Mouse (Mus musculus) kidney, embryonic 16.5 days (tissue): ENCODE measurements around the gene Cox7a2. TPM values are rescaled to one million over a fixed set of nuclear protein-coding genes. Genes with fewer than 3 reads are reported as not detected.
A peak's percentile ranks its signal among the peaks of the same experiment; 100 is the strongest.

Experiments used
- ATAC-seq: fragments of 200-750 bp; cut with Nextera tagmentation; 2 replicates; pipeline ENCODE4 v1.8.0; 2017; ENCODE audit warnings: moderate TSS enrichment; ENCODE audit not compliant: low FRiP score, low TSS enrichment
- H3K27ac ChIP-seq: fragments of 300-500 bp; sonication (generic); 2 replicates; pipeline ENCODE4 v1.5.1; 2014; ENCODE audit warnings: low read length
- H3K27me3 ChIP-seq: fragments of 300-500 bp; sonication (generic); 2 replicates; pipeline ENCODE4 v1.6.1; 2014; ENCODE audit warnings: low read length, control low read depth, mixed read lengths; ENCODE audit not compliant: insufficient read depth
- H3K36me3 ChIP-seq: fragments of 300-500 bp; sonication (generic); 2 replicates; pipeline ENCODE4 v1.6.1; 2014; ENCODE audit warnings: low read length, control low read depth, mixed read lengths; ENCODE audit not compliant: insufficient read depth
- H3K4me1 ChIP-seq: fragments of 300-500 bp; sonication (generic); 2 replicates; pipeline ENCODE4 v1.6.1; 2014; ENCODE audit warnings: low read length, control low read depth, mixed read lengths; ENCODE audit not compliant: insufficient read depth
- H3K4me2 ChIP-seq: fragments of 300-500 bp; sonication (generic); replicated peaks from 2 replicates; pipeline ENCODE4 v1.6.1; 2014; ENCODE audit warnings: low read depth, low read length
- H3K4me3 ChIP-seq: fragments of 300-500 bp; sonication (generic); 2 replicates; pipeline ENCODE4 v1.5.1; 2014; ENCODE audit warnings: mild to moderate bottlenecking, low read length
- H3K9ac ChIP-seq: fragments of 300-500 bp; sonication (generic); replicated peaks from 2 replicates; pipeline ENCODE4 v1.6.1; 2014; ENCODE audit warnings: low read length
- H3K9me3 ChIP-seq: fragments of 300-500 bp; sonication (generic); 2 replicates; pipeline ENCODE4 v1.6.1; 2016; ENCODE audit warnings: low read length, control low read depth
- WGBS: fragments of 180-500 bp; shearing (Covaris S2); extraction: QIAGEN DNeasy Blood & Tissue Kit; methylation state at CpG from one replicate; pipeline ENCODE4 v1.1.7; 2014; 5-methylcytosine and 5-hydroxymethylcytosine counted together
- polyA plus RNA-seq: library from polyadenylated mRNA; unstranded; fragments of >200 nt; fragmentation: Nextera tagmentation; extraction: Ambion mirVana; gene quantifications from 2 replicates; pipeline ENCODE4 v1.2.1, GENCODE M21; 2015

The Cox7a2 gene
- polyA plus RNA-seq, 1 experiment from 2014 or later, result 698 TPM

DNA sequence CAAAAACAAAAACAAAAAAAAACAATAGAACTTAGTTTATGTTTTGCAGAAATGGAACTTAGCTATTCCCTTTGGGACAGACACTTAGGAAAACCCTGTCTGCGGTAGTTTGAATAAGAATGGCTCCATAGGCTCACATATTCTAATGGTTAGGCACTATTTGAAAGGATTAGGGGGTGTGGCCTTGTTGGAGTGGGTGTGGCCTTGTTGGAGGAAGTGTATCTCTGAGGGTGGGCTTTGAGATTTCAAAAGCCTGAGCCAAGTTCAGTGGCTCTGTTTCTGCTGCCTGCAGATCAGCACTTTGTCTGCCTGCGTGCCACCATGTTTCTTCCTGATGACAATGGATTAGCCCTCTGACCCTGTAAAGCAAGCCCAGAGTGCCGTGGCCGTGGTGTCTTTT, 14.6 kb downstream of the Cox7a2 start:
- Histone ChIP-seq H3K27ac (no peak overlapping the region), H3K4me1 (no peaks in the 10 kb centered on the region), H3K27me3 (no peaks in the 10 kb centered on the region), H3K9ac (no peak overlapping the region), H3K36me3 (0 out of 2 replicates have a peak, but pooled peaks cover 3% of the 10 kb centered on the region), H3K4me2 (no peak overlapping the region), H3K4me3 (no peak overlapping the region), H3K9me3 (no peaks in the 10 kb centered on the region)
- no peak for ATAC-seq
- 74% methylated on average over 4 of the region's 4 CpGs for WGBS

DNA sequence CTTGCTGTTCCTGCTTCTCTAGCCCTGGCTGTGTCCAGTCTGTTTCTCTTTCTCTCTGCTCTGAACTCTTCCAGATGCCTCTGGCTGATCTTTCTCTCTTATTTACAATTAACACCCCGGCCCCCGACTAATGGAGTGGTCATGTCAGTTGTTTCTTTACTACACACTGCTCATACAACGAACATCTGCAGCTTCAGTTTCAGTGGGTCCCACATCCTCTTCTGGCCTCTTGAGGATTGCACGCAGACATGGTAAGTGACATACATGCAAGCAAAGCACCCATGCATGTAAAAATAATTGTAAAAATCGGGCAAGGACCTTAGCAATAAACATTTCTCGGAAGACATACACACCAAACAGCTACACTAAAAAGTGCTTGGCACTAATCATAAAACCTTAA, 24.1 kb downstream of the Cox7a2 start:
- Histone ChIP-seq H3K9ac (no peak overlapping the region), H3K9me3 (no peaks in the 10 kb centered on the region), H3K27me3 (no peaks in the 10 kb centered on the region), H3K27ac (no peak overlapping the region), H3K4me3 (no peak overlapping the region), H3K4me1 (no peaks in the 10 kb centered on the region), H3K4me2 (no peak overlapping the region), H3K36me3 (no peaks in the 10 kb centered on the region)
- WGBS, result 81% methylated on average over 6 of the region's 6 CpGs
- no peak for ATAC-seq

DNA sequence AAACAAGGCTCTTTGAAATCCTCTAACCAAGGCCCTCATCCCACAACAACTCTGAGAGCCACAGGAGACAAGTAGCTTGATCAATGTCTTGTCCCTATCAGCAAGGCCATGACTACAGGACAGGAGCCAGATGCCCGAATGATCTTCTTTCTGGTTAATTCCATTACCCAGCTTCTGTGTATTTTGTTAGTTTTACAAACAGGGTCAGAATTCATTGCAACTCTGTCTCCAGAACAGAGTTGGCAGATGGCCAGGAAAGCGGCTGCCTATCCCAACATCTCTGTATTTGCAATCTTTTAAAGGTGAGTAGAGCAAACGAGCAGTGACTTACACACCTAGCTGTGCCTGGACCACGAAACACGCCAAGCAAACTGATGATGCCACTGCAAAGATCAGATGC, 29.4 kb downstream of the Cox7a2 start:
- Histone ChIP-seq H3K4me3 (no peak overlapping the region), H3K36me3 (no peaks in the 10 kb centered on the region), H3K4me2 (no peak overlapping the region), H3K9ac (no peak overlapping the region), H3K9me3 (no peaks in the 10 kb centered on the region), H3K27ac (no peak overlapping the region), H3K27me3 (no peaks in the 10 kb centered on the region), H3K4me1 (no peaks in the 10 kb centered on the region)
- ATAC-seq, result no peak
- 73% methylated on average over 5 of the region's 5 CpGs for WGBS

DNA sequence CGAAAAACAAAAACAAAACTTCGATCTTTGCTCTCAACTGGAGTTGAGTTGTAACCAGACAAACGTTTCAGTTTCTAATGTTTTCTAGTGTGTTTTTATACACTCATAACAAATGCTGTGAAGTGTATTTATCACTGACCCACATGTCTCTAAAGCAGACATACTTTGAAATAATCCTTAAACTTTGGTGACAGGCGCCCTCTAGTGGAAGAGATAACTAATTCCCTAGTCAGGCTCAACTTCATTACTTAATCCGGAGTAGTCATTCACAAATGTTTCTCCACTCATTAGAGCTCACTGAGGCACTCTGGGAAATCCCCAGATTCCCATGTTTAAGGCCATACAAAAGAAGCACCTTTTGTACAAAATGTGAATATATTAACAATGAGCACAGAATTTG, 36.6 kb downstream of the Cox7a2 start:
- Histone ChIP-seq H3K4me3 (no peak overlapping the region), H3K4me1 (peaks cover 19% of the 10 kb centered on the region), H3K9me3 (peaks cover 3% of the 10 kb centered on the region; the same call in 1 of the 2 replicates), H3K27me3 (peaks cover 11% of the 10 kb centered on the region), H3K27ac (no peak overlapping the region), H3K4me2 (no peak overlapping the region), H3K36me3 (no peaks in the 10 kb centered on the region), H3K9ac (no peak overlapping the region)
- 30% methylated on average over 5 of the region's 5 CpGs for WGBS
- no peak for ATAC-seq

DNA sequence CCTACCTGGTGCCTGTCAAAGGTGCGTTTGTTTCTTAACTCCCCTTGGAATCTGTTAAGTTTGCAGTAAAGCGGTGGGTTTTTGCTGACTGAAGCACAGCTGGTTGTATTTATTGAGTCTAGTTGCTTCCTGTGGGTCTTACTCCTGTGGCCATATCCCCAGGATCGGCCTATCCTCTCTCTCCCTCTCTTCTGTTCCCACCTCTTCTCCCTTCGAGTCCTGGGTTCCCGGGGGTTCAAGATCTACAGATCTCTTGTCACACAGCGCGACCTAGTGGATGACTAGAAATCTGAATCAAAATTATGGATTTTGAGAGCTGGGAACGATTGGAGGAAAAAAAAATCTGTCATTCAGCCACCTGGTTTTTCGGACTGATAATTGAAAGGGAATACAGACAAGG, 38.6 kb downstream of the Cox7a2 start:
- no peak overlapping the region for H3K27ac ChIP-seq
- 8% methylated on average over 9 of the region's 9 CpGs for WGBS
- peaks cover 3% of the 10 kb centered on the region; the same call in 1 of the 2 replicates for H3K9me3 ChIP-seq
- H3K4me2 ChIP-seq, result 0 out of 2 replicates have a peak overlapping the region, but pooled peaks have one; percentile 7
- peaks cover 28% of the 10 kb centered on the region for H3K4me1 ChIP-seq
- H3K9ac ChIP-seq, result no peak overlapping the region
- H3K4me3 ChIP-seq, result no peak overlapping the region
- no peaks in the 10 kb centered on the region for H3K36me3 ChIP-seq
- peaks cover 17% of the 10 kb centered on the region for H3K27me3 ChIP-seq
- no peak; the same call in 1 of the 2 replicates for ATAC-seq

DNA sequence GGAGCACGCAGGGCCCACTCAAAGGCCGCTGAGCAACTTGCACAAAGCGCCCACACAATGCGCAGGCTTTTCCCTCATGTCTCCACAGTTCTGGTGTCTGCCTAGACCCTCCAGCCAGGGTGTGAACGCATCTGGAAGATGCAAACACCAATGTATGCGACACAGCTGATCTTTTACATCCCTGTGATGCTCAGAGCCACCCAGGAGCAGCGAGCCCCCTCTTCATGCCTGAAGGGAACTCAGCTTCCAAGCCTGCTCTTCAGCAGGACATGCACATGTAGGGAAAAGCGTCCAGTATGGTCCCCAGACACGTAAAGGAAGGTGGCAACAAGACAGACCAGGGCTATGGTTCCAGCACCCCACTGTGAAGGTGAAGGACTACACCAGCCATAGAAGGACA, 39.5 kb downstream of the Cox7a2 start:
- Histone ChIP-seq H3K4me3 (no peak overlapping the region), H3K27ac (no peak overlapping the region; the same call in 1 of the 2 replicates), H3K36me3 (no peaks in the 10 kb centered on the region), H3K4me1 (peaks cover 28% of the 10 kb centered on the region), H3K27me3 (peaks cover 17% of the 10 kb centered on the region), H3K9me3 (peaks cover 3% of the 10 kb centered on the region; the same call in 1 of the 2 replicates), H3K9ac (0 out of 2 replicates have a peak overlapping the region, but pooled peaks have one; percentile 5), H3K4me2 (peak overlapping the region; percentile 90)
- ATAC-seq, result no peak
- WGBS, result 44% methylated on average over 9 of the region's 9 CpGs

DNA sequence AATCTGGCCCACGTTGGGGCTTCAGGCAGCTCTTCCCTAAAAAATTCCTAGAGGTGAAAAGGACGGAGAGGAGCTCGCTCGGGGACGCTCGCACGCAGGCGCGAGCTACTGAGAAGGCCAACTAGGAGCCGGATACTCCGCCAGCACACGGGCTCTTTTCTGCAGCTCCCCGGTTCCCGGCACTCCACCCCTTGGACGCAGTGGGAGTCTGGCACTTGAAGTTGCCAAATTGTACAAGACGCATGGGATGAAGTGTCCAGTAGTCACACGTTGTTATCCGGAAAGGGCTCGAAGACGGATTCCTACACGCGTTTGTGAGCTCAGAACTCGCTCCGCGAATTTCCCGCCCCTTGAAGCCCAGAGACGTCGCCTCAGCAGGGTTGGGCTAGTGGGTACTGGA, 40.2 kb downstream of the Cox7a2 start:
- H3K36me3 ChIP-seq, result no peaks in the 10 kb centered on the region
- peak overlapping the region; percentile 79 for H3K27ac ChIP-seq
- peaks cover 35% of the 10 kb centered on the region for H3K4me1 ChIP-seq
- peaks cover 17% of the 10 kb centered on the region for H3K27me3 ChIP-seq
- peak overlapping the region; percentile 65 for H3K4me3 ChIP-seq
- H3K9ac ChIP-seq, result peak overlapping the region; percentile 72; the same call in 1 of the 2 replicates
- WGBS, result under 1% methylated on average over 28 of the region's 28 CpGs
- H3K9me3 ChIP-seq, result peaks cover 3% of the 10 kb centered on the region; the same call in 1 of the 2 replicates
- no peak for ATAC-seq
- H3K4me2 ChIP-seq, result peak overlapping the region; percentile 90

DNA sequence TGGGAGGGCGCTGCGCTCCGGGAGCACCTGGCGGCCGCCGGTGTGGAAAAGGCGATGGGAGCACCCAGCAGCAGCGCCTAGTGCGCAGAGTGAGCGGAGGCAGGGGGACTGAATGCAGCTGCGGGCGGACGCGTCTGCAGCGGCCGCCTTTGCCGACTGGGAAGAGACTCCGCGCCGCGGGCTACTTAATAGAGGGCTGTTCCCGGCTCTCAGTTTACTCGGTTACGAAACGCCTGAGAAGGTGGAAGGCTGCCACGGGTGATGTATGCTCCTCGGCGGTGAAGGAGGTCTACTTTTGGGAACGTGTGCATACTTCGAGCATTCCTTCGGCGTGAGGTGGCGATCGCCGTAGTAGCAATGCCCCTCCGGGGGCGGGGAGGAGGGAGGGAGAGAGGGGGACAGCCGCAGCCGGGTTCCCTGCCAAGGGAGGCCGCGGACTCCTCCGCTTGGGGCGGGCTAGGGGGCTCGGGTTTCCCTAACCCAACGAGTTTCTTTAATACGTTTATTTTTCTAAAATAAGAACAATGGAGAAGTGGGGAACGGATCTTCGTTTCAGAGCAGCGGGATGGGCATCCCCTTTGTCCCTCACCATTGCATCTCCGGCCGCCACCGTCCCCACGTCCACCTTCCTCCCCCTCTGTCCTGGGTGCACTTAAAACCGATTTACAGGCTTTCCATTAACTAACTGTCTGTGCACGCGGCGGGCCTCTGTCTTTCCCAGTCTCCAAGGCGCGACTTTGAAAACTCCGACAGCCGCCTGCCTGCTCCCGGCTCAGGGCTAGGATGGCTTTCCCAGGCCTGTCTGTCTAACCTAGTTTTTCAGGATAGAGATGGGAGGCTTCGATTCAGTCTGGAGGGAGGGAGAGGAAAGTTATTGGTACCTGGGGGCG, 41.0 kb downstream of the Cox7a2 start, which contains the start of gene Col12a1:
TSS of gene Col12a1 (minus strand) at position 351 of the 890 bp plus-strand sequence.
- Histone ChIP-seq H3K9ac (peak within 1 kb of the TSS; percentile 72), H3K4me2 (peak within 1 kb of the TSS; percentile 90), H3K9me3 (peaks cover 3% of the 10 kb centered on the region; the same call in 1 of the 2 replicates), H3K36me3 (no peaks in the 10 kb centered on the region), H3K27ac (peak within 1 kb of the TSS; percentile 79), H3K4me1 (peaks cover 38% of the 10 kb centered on the region), H3K4me3 (peak within 1 kb of the TSS; percentile 65), H3K27me3 (peaks cover 17% of the 10 kb centered on the region)
- WGBS, result under 1% methylated on average over 62 of the region's 64 CpGs
- peak; percentile 75 for ATAC-seq

DNA sequence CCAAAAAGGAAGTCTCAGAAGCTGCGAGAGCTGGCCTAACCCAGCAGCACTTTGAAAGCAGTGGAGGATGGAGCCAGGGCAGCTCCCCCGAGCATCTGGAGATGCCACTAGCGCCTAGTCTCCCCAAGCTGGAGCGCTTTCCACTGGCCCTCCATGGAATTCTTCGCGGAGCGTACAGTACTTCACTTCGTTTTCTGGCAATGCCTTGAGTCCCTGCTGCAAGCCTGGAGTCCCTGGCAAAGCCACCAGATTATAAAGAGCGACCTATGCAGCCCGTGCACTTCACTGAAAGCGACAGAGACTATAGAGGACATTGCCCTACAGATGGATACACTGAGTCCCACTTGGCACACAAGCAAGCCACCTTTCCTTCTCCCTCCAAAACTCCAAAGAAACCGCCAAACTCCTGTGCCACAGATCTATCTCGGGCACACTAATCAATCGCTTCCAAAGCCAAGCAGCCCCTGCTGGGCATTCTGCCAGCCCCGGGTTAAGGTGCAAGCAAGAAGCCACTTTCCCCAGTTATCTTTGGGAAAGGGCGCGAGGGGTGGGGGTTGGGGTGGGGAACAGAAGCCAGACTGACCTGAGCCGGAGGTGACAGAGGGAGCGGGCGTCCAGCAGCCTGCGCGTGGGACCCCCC, 41.7 kb downstream of the Cox7a2 start:
- Histone ChIP-seq H3K27me3 (peaks cover 17% of the 10 kb centered on the region), H3K36me3 (no peaks in the 10 kb centered on the region), H3K27ac (peak overlapping the region; percentile 79), H3K9me3 (peaks cover 3% of the 10 kb centered on the region; the same call in 1 of the 2 replicates), H3K9ac (peak overlapping the region; percentile 72), H3K4me1 (peaks cover 38% of the 10 kb centered on the region), H3K4me3 (peak overlapping the region; percentile 65), H3K4me2 (peak overlapping the region; percentile 90)
- WGBS, result 2% methylated on average over 22 of the region's 22 CpGs
- peak; percentile 13; the same call in 1 of the 2 replicates for ATAC-seq
